Mouse (Mus musculus) thymus, postnatal 4 days (tissue): ENCODE data around the gene Wnt7a.

ENCODE experiments used
- DNase-seq: peaks from one replicate; pipeline ENCODE4 v3.0.0; 2021

The Wnt7a gene

DNA sequence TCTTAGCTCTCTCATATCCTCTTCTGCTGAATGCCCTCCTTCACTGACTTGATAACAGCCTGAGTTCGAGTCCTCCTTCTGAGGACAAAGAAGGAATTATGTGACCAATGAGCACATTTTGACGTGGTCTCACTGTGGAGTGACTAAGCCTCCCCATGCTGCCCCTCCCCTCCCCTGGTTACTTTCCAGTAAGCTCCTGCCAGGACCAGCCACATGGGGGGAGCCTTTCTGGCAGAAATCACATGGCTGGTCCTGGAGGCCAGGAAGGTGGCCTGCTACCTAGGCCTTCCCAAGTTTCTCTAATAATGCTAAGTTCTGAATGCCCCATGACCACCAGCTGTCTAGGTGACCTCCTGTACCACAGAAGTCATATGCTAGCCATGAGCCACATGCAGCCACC lies 27.3 kb downstream of the Wnt7a start:
- no peak for DNase-seq

- DNase-seq = no peak
These were observed 27.9 kb downstream of the Wnt7a start for GRCm38 (mm10) chr6:91383303-91383702.

DNA sequence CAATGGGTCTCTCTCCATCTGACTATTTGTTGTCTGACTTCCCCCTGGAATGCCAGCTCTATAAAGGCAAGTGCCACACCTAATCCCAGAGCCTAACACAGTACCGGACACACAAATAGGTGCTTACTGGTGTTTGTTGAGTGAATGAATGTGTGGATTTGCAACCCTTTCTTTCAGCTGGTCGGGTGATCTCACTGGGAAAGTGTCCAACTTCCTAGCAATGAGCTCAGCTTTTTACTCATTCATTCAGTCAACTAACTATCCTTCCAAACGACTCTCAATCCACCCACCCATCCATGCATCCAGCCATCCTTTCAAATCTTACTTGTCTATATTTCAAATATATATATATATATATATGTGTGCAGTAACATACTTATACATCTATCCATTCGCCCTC lies 31.3 kb downstream of the Wnt7a start:
- no peak for DNase-seq

DNA sequence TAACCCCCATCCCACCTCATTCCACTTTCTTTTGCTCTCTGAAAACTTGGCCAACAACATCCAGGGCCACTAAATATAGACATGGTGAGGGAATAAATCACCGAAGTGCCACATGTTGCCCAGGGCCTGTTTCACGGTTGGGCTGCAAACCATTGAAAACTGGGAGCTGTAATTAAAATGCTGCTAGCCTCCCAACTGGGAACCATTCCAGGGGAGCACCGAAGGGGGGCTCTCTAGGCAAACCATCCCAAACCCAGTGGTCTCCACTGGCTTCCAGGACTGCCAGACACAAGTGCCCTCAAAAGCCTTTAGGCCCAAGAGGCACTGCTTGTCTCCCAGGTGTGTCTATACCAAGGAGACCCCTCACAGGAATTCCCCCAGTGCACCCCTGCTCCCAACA lies 31.9 kb downstream of the Wnt7a start:
- DNase-seq = no peak

DNA sequence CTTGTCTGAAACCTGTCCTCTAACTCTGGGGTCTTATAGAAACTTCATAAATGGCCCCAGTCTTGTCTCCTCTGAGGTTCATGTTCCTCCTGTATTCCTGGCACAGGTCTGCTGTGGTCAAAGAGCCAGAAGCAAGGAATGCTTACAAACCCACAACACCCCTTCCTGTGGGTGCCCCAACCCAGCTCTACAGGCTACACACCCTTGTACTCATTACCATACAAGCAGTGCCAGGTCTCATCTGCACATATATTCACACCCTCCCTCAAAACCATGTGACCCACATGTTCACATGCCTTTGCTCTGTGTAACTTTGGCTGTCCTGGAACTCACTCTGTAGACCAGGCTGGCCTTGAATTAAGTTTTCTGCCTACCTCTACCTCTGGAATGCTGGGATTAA lies 38.2 kb downstream of the Wnt7a start:
- no peak for DNase-seq

- no peak for DNase-seq
These were observed 38.6 kb downstream of the Wnt7a start for GRCm38 (mm10) chr6:91372586-91372971.

DNA sequence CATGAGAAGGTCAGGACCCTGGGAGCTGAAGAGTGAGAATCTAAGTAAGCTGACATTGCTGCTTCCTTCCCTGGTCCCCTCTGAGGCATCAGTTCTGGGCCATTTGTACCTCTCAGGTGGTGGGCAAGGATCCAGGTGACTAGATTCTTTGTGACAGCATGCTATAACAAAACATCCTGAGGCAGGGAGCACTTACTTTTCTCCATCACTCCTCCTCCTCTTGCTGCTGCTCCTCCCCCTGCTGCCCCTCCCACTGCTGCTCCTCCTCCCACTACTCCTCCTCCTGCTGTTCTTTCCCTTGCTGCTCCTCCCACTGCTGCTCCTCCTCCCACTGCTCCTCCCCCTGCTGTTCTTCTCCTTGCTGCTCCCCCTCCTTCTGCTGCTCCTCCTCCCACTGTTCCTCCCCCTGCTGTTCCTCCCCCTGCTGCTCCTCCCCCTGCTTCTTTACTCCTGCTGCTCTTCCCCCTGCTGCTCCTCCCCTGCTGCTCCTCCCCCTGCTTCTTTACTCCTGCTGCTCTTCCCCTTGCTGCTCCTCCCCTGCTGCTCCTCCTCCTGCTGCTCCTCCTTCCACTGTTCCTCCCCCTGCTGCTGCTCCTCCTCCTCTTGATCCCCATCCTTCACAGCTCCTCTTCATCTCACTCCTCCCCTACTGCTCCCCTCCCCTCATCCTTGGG lies 39.1 kb downstream of the Wnt7a start:
- DNase-seq = no peak

DNA sequence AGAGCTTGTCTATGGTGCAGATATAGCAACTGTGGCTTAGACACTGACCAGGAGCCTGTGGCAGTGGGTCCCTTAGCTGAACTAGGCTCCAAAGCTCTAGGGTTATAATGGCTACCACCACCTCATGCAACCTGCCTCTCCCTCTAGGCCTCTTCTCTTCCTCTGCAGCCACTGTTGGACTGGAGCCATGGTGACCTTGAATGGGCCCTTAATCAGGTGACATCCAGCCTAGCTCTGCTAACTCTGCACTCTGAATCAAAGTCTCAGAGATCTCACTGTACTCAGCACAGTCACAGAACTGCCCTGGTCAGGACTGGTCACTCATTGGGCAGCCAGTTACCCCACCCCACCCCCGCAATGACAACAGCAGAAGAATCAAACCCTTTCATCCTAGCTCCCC lies 44.4 kb downstream of the Wnt7a start:
- no peak for DNase-seq

GRCm38 (mm10) chr6:91365480-91365879 lies 45.7 kb downstream of the Wnt7a start:
- no peak for DNase-seq

DNA sequence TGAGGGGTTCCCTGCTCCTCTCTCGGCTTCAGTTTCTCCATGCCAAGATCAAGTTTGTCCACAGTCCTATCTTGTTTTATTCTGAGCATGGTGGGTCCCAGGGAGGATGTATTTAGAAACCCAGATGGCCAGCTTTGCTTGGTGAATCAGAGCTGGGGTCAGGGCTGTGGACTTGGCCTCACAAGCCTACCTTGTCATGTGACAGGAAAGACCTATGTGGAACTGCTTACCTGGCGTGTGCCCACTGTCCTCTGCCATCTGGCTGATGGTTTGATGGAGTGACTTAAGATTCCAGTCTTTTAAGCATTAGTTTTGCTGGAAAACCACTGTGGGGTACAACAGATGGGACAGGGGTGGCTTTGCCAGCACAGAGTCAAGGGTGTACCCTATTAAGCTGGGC lies 48.4 kb downstream of the Wnt7a start:
- DNase-seq = no peak

GRCm38 (mm10) chr6:91360998-91361397 lies 50.2 kb downstream of the Wnt7a start:
- DNase-seq = no peak

GRCm38 (mm10) chr6:91360371-91360690 lies 50.8 kb downstream of the Wnt7a start:
- DNase-seq = no peak

DNA sequence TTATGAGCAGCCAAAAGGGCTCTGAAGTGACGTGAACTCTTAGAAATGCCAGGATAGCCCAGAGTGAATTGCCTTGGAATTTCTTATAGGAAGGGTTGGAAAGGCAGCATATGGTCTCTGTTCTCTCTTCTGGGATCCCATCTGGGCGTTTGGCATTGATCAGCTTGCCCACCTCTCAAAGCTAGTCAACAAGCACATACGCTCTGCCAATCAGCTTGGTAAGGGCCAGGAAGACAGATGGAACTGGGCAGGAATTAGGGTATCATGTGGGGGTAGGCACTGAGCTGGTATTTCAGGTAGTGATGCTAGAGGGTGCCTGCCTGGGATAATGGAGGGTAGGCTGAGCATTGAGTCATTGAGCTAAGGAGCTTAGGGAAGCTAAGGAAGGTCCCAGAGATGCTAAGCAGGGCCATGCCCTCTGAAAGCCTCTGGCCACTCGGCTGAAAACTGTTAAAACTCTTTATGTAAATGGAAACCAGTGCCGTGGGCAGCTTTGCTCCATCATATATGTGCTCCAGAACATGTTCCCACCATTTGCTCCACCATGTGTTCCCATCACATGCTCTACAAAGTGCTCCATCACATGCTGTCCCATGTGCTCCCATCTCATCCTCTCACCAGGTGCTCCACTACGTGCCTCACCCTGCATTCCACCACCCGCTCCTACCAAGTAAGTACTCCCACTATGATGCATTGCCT lies 51.3 kb downstream of the Wnt7a start:
- DNase-seq = no peak

DNA sequence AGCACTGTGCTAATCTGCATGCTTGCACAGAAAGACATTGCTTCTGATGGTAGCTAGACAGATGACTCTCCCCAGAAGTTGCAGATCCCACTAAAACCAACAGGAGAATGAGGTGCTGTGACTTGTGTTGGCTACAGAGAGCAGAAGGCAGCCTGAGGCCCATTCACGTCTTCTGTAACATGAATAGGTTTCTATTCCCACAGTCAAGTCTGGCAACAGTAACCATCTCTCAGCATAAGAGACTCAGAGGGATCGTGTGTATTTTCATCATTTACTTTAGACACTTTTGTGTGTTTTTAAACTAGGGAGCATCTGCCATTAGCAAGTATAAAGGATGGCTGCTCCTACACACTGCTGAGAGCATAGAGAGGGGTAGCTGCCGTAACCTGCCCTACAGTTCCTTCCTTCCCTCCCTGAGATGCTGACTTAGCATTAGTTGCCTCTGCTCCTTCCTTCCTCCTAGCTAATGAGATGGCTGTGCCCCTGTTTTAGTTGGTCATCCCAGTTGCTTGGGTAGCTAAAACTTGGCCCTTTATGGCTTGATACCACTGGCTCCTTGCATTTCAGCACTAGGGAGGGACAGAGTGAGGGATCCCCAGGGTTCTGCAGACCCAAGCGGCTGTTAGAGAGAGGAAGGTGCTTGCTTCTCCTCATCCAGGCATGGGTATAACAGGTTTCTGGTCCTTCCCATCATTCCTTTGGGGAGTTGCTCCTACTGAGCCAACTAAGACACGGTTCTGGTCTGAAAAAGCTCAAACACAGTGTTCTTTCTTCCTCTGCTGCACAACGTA lies 52.1 kb downstream of the Wnt7a start:
- DNase-seq = no peak

DNA sequence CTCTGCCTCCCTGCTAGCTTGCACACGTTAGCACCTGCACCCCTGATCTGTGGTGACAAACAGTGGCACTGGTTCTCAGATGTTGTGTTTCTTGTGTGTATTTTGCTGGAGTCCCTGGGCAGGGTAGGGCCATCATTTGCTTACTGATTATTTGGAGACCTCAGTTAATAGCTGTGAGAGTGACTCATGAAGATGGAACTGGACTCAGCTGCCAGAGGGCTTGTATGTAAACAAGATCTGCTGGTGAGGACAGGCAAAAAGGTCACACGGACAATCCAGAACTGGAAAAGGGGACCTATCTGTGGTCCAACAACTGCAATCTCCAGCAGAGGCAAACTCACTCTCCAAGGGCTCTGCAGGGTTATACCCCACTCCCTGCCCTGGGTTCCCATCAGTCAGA lies 52.8 kb downstream of the Wnt7a start:
- DNase-seq = no peak

DNA sequence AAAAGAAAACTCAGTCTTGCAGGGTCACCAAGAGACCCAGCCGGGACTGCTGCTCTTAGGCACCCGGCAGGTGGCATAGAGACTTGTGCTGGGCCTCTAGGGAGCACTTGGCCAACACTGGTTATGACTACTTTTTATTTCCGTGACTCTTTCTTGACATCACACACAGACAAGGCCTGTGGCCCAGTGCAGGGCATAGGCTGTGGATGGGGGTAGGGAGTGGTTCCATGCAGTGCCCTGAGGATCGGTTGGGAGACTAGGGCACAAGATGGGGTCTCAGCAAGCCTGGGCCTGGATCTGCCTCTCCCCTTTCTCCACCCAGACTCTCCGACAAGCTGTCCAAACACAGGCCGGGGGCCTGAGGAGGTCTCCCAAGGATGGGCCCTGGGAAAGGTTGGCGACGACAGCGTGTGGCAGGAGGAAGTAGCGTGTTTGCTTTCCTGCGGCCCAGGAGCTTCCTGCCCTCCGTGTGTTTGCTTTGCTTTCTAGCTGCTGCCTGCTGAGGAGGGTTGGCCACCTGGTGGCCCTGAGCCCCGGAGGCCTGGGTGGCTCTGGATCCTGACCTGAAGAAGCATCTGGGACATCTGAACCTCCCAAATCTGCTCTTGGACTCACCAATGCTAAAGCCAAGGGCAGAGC lies 53.8 kb downstream of the Wnt7a start:
- DNase-seq = no peak

- no peak for DNase-seq
These were observed 61.5 kb downstream of the Wnt7a start for GRCm38 (mm10) chr6:91349620-91350019.

GRCm38 (mm10) chr6:91347721-91348120 lies 63.4 kb downstream of the Wnt7a start:
- no peak for DNase-seq

- no peak for DNase-seq
These were observed 64.3 kb downstream of the Wnt7a start for GRCm38 (mm10) chr6:91346906-91347156.

DNA sequence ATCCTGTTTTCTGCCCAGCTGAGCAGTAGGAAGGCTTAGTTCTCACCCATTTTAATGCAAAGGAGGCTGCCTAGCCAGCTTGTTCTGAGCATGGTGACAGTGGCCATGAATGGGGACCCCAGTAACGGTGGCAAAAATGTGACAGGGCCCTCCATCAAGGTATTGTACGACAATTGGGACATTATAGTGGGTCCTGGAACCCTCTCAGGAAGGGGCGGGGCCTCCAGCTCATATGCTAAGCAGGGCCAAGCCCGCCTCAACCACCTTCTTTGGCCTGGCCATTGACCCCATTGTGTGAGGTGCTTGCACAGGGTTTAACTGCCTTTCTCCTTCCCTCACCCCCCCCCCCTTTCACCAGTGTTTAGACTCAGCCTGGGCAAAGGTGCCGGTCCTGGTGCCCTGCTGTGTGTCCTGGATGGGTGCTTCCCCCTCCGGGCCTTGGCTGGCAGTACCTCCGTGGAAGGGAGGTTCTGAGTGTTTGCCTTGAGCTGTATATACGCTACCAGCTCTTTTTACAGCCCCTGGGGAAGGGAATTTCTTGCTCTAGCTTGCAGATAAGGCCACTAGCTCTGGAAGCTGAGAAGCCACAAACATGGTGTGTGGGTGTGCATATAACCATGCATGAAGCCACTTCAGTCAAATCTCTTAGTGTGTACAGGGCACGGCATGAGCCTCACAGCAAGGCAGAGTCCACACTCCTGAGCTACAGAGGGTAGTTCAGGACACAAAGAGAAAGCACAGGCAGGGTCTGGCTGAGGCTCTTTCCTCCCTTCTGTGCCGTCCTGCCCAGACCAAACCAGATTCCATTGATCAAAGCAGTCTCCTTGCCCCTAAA lies 64.9 kb downstream of the Wnt7a start:
- no peak for DNase-seq

GRCm38 (mm10) chr6:91345091-91345490 lies 66.1 kb downstream of the Wnt7a start:
- no peak for DNase-seq

- DNase-seq = peak; percentile 2
These were observed 71.4 kb downstream of the Wnt7a start for GRCm38 (mm10) chr6:91339612-91340246.

DNA sequence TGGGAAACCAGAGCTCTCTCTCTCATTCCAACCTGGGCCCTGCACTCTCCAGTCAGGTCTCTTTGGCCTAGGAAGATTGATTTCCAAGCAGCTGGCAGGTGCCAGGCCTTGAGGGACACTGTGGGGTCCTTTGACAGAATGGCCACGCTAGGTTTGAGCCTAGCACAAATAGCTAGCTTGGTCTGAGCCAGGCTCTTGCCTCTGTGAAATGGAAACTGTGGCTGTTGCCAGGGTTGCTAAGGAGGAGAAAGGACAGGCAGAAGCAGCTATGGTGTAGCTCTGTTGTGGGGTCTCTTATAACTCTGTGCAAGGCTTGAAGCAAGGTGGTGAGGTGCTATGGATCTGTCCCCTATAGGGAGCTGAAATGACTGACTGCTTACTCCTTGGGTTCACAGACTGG lies 75.7 kb downstream of the Wnt7a start:
- no peak for DNase-seq
